Mouse (Mus musculus): ENCODE results near the gene Actn4. TPM values are rescaled to one million over a fixed set of nuclear protein-coding genes. Genes with fewer than 3 reads are reported as not detected.
A peak's percentile ranks its signal among the peaks of the same experiment; 100 is the strongest.

Actn4 gene
- polyA plus RNA-seq, 1 experiment, result 314 TPM

GRCm38 (mm10) chr7:28921722-28922465 lies 40.2 kb downstream of the Actn4 start:
- no peak for TF ChIP-seq CTCF (IDR thresholded peaks at IDR 0.05; ENCODE audit: insufficient read depth, low read length)
- TF ChIP-seq POLR2A (IDR thresholded peaks at IDR 0.05; ENCODE audit: borderline replicate concordance, extremely low read depth, low read depth, low read length), result no peak
- H3K4me1 ChIP-seq (ENCODE audit: control insufficient read depth, insufficient read depth, low read length), result peaks cover 66% of the 10 kb centered on the region
- no peak overlapping the region for H3K4me3 ChIP-seq (replicated peaks; ENCODE audit: extremely low read depth, low read depth, low read length)
- 51% methylated on average over 8 of the region's 8 CpGs for WGBS
- DNase-seq, result no peak

DNA sequence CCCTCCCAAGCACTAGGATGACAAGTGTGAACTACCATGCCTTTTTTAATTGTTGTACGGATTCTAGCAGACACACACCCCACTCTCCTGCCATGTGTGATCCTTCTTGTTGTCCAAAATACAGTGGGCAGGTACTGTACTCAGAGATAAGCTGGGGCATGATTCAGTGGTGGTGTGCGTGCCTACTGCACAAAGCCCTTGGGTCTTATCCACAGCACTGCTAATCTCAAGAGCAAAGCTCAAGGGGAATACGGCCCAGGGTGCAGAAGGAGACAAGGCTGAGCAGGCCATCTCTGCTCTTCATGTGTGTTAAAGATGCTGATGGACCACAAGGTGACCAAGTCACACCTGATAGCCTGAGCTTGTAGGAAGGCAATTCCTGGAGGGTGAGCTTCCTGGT lies 41.0 kb downstream of the Actn4 start:
- no peak for TF ChIP-seq CTCF (IDR thresholded peaks at IDR 0.05; ENCODE audit: insufficient read depth, low read length)
- DNase-seq, result no peak
- peaks cover 64% of the 10 kb centered on the region for H3K4me1 ChIP-seq (ENCODE audit: control insufficient read depth, insufficient read depth, low read length)
- no peak overlapping the region for H3K4me3 ChIP-seq (replicated peaks; ENCODE audit: extremely low read depth, low read depth, low read length)
- 76% methylated on average over 3 of the region's 3 CpGs for WGBS

- WGBS, result 20% methylated on average over 6 of the region's 6 CpGs
- peaks cover 53% of the 10 kb centered on the region for H3K4me1 ChIP-seq (ENCODE audit: control insufficient read depth, insufficient read depth, low read length)
- DNase-seq, result peak; percentile 61
- TF ChIP-seq POLR2A (IDR thresholded peaks at IDR 0.05; ENCODE audit: borderline replicate concordance, extremely low read depth, low read depth, low read length) (no peak), CTCF (IDR thresholded peaks at IDR 0.05; ENCODE audit: insufficient read depth, low read length) (no peak)
- H3K4me3 ChIP-seq (replicated peaks; ENCODE audit: extremely low read depth, low read depth, low read length), result no peak overlapping the region
Measured at GRCm38 (mm10) chr7:28919815-28920214, 42.3 kb downstream of the Actn4 start.

- H3K4me3 ChIP-seq (replicated peaks; ENCODE audit: extremely low read depth, low read depth, low read length), result no peak overlapping the region
- TF ChIP-seq CTCF (IDR thresholded peaks at IDR 0.05; ENCODE audit: insufficient read depth, low read length) (no peak), POLR2A (IDR thresholded peaks at IDR 0.05; ENCODE audit: borderline replicate concordance, extremely low read depth, low read depth, low read length) (no peak)
- WGBS, result 58% methylated on average over 8 of the region's 8 CpGs
- DNase-seq, result no peak
- peaks cover 48% of the 10 kb centered on the region for H3K4me1 ChIP-seq (ENCODE audit: control insufficient read depth, insufficient read depth, low read length)
Measured at GRCm38 (mm10) chr7:28918540-28918939, 43.6 kb downstream of the Actn4 start.

DNA sequence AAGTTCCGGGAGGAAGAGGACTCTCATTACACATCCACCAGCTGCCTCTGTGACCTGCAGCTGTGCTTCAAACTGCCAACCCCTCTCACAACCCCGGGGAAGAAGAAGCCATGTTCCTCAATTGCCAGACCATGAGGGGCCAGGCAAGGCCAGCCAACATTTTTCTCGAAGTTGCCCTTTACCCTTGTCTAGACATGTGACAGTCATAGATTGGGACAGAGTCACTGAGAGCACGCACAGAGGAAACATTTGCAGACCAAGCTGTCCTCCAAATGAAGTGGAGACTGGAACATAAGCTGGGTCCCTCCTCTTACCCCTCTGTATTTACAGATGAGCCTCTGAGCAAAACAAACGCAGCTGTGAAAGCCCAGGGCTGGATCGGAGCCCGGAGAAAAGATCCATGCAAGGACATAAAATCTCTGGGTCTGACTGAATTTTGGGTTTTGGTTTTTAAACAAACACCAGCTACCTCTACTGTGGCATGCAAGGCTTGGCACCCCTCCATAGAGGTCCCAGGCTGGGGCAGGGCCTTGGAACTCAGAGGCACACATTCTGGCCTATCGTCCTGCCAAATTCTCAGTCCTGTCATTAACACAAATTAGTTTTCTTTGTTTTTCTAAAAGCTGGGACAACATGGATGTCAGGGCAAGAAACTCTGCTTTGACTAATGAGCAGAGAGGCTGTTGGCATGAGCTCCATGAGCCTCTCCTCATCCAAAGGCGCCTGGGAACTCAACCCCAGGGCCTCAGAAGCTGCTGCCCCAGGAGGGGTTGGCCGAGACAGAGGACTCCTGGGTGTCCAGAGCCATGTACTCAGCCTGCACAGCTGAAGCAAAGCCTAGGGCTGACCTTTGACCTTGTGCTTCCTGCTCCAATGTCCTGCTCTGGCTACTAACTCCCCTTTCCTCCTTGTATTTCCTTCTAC lies 44.4 kb downstream of the Actn4 start:
- H3K4me3 ChIP-seq (replicated peaks; ENCODE audit: extremely low read depth, low read depth, low read length), result no peak overlapping the region
- TF ChIP-seq CTCF (IDR thresholded peaks at IDR 0.05; ENCODE audit: insufficient read depth, low read length), result no peak
- TF ChIP-seq POLR2A (IDR thresholded peaks at IDR 0.05; ENCODE audit: borderline replicate concordance, extremely low read depth, low read depth, low read length), result no peak
- no peak for DNase-seq
- WGBS, result 38% methylated on average over 10 of the region's 10 CpGs
- peaks cover 46% of the 10 kb centered on the region for H3K4me1 ChIP-seq (ENCODE audit: control insufficient read depth, insufficient read depth, low read length)

- Histone ChIP-seq H3K4me1 (ENCODE audit: control insufficient read depth, insufficient read depth, low read length) (peaks cover 41% of the 10 kb centered on the region), H3K4me3 (replicated peaks; ENCODE audit: extremely low read depth, low read depth, low read length) (no peak overlapping the region)
- peak; percentile 16; the same call in 1 of the 2 replicates for TF ChIP-seq CTCF (IDR thresholded peaks at IDR 0.05; ENCODE audit: insufficient read depth, low read length)
- TF ChIP-seq POLR2A (IDR thresholded peaks at IDR 0.05; ENCODE audit: borderline replicate concordance, extremely low read depth, low read depth, low read length), result no peak
- DNase-seq, result no peak
Measured at GRCm38 (mm10) chr7:28916491-28916890, 45.6 kb downstream of the Actn4 start.

GRCm38 (mm10) chr7:28913171-28913570 lies 49.0 kb downstream of the Actn4 start:
- Histone ChIP-seq H3K4me1 (ENCODE audit: control insufficient read depth, insufficient read depth, low read length) (peaks cover 20% of the 10 kb centered on the region), H3K4me3 (replicated peaks; ENCODE audit: extremely low read depth, low read depth, low read length) (no peak overlapping the region)
- DNase-seq, result no peak
- WGBS, result 73% methylated on average over 11 of the region's 11 CpGs
- TF ChIP-seq POLR2A (IDR thresholded peaks at IDR 0.05; ENCODE audit: borderline replicate concordance, extremely low read depth, low read depth, low read length) (no peak), CTCF (IDR thresholded peaks at IDR 0.05; ENCODE audit: insufficient read depth, low read length) (no peak)

GRCm38 (mm10) chr7:28911632-28912031 lies 50.5 kb downstream of the Actn4 start:
- DNase-seq, result no peak
- 38% methylated on average over 4 of the region's 4 CpGs for WGBS
- peak; percentile 50; the same call in 1 of the 2 replicates for TF ChIP-seq CTCF (IDR thresholded peaks at IDR 0.05; ENCODE audit: insufficient read depth, low read length)
- peak; percentile 31; the same call in 1 of the 2 replicates for TF ChIP-seq POLR2A (IDR thresholded peaks at IDR 0.05; ENCODE audit: borderline replicate concordance, extremely low read depth, low read depth, low read length)
- Histone ChIP-seq H3K4me1 (ENCODE audit: control insufficient read depth, insufficient read depth, low read length) (peaks cover 15% of the 10 kb centered on the region), H3K4me3 (replicated peaks; ENCODE audit: extremely low read depth, low read depth, low read length) (no peak overlapping the region)

DNA sequence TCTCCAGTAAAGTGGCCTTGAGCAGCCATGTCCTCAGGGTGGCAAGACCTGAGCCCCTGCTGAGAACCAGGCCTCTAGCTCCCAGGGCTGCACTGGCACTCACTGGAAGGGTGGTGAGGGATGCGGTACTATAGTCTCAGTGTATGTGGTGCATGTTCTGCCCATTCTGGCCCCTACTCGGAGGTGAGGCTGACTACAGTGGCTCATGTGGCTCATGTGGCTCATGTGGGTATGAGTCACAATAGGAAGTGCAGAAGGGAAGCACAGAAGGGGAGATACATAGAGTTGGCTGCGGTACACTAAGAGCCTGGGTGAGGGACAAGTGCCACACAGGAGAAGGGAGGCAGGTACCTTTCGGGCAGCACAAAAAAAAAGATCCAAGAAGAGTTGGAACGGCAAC lies 54.9 kb downstream of the Actn4 start:
- no peak for TF ChIP-seq CTCF (IDR thresholded peaks at IDR 0.05; ENCODE audit: insufficient read depth, low read length)
- TF ChIP-seq POLR2A (IDR thresholded peaks at IDR 0.05; ENCODE audit: borderline replicate concordance, extremely low read depth, low read depth, low read length), result no peak
- DNase-seq, result no peak
- peaks cover 8% of the 10 kb centered on the region for H3K4me1 ChIP-seq (ENCODE audit: control insufficient read depth, insufficient read depth, low read length)
- no peak overlapping the region for H3K4me3 ChIP-seq (replicated peaks; ENCODE audit: extremely low read depth, low read depth, low read length)
- 85% methylated on average over 5 of the region's 5 CpGs for WGBS
